Mouse (Mus musculus): ENCODE data around the gene Rpusd3.

- TF ChIP-seq CTCF (IDR thresholded peaks at IDR 0.05; ENCODE audit: low read depth) (no peak), EP300 (IDR thresholded peaks at IDR 0.05; ENCODE audit: low read depth) (no peak)
These were observed at the start of gene Rpusd3 for GRCm38 (mm10) chr6:113419199-113419587.

Data from liver, embryonic 14.5 days (tissue).